Mouse (Mus musculus): ENCODE data around the gene Tbc1d8. TPM values are rescaled to one million over a fixed set of nuclear protein-coding genes. Genes with fewer than 3 reads are reported as not detected.

Gene Tbc1d8
- polyA plus RNA-seq, 1 experiment from 2014 or later = 5.3 TPM

GRCm38 (mm10) chr1:39335561-39336196 lies 142.9 kb downstream of the Tbc1d8 start:
- no peak overlapping the region for H3K4me2 ChIP-seq (ENCODE audit: low read depth, severe bottlenecking)
- 26% methylated on average over 15 of the region's 15 CpGs for WGBS
- peak; percentile 26 for DNase-seq (ENCODE audit: low spot score)

DNA sequence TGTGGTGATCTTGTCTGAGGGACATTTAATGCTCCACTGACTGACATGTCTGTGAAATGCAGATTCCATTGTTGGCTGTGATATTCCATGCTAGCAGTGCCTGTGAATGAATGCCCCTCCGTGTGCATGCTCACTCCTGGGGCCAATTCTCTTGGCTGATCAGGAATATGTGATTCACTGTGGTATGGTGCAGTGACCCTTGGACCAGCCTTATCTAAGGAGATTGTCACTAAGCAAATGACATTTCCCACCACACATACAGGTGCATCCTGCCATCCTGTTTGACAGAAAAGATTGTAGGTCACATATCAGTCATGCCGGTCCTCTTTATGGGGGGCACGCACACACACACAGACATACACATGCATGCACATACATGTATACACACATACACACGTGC lies 146.1 kb downstream of the Tbc1d8 start:
- ATAC-seq (ENCODE audit: insufficient number of reproducible peaks, low FRiP score, low TSS enrichment, low read depth) (no peak), DNase-seq (ENCODE audit: low spot score) (no peak)
- H3K27ac ChIP-seq (replicated peaks; ENCODE audit: low read depth, low read length) = no peak overlapping the region
- H3K4me1 ChIP-seq (ENCODE audit: control insufficient read depth, insufficient read depth, low read length) = no peaks in the 10 kb centered on the region
- 86% methylated on average over 4 of the region's 4 CpGs for WGBS
- H3K4me3 ChIP-seq (ENCODE audit: low read depth, low read length) = no peak overlapping the region
- H3K27me3 ChIP-seq (ENCODE audit: control insufficient read depth, insufficient read depth, low read length) = no peaks in the 10 kb centered on the region
- no peak overlapping the region for H3K9ac ChIP-seq (ENCODE audit: low read length)
- H3K36me3 ChIP-seq (ENCODE audit: control insufficient read depth, insufficient read depth, low read length) = no peaks in the 10 kb centered on the region
- no peaks in the 10 kb centered on the region for H3K9me3 ChIP-seq (ENCODE audit: control insufficient read depth, low read length)
- H3K4me2 ChIP-seq (ENCODE audit: low read depth, severe bottlenecking) = no peak overlapping the region

More at GRCm38 (mm10) chr1:39335561-39336196, 142.9 kb downstream of the Tbc1d8 start:
- no peaks in the 10 kb centered on the region for H3K36me3 ChIP-seq (ENCODE audit: control insufficient read depth, insufficient read depth, low read length)
- no peaks in the 10 kb centered on the region for H3K9me3 ChIP-seq (ENCODE audit: control insufficient read depth, low read length)
- no peak overlapping the region for H3K9ac ChIP-seq (ENCODE audit: low read length)
- no peaks in the 10 kb centered on the region for H3K4me1 ChIP-seq (ENCODE audit: control insufficient read depth, insufficient read depth, low read length)
- H3K27ac ChIP-seq (replicated peaks; ENCODE audit: low read depth, low read length) = no peak overlapping the region
- no peaks in the 10 kb centered on the region for H3K27me3 ChIP-seq (ENCODE audit: control insufficient read depth, insufficient read depth, low read length)
- no peak overlapping the region for H3K4me3 ChIP-seq (ENCODE audit: low read depth, low read length)
- no peak for ATAC-seq (ENCODE audit: insufficient number of reproducible peaks, low FRiP score, low TSS enrichment, low read depth)

DNA sequence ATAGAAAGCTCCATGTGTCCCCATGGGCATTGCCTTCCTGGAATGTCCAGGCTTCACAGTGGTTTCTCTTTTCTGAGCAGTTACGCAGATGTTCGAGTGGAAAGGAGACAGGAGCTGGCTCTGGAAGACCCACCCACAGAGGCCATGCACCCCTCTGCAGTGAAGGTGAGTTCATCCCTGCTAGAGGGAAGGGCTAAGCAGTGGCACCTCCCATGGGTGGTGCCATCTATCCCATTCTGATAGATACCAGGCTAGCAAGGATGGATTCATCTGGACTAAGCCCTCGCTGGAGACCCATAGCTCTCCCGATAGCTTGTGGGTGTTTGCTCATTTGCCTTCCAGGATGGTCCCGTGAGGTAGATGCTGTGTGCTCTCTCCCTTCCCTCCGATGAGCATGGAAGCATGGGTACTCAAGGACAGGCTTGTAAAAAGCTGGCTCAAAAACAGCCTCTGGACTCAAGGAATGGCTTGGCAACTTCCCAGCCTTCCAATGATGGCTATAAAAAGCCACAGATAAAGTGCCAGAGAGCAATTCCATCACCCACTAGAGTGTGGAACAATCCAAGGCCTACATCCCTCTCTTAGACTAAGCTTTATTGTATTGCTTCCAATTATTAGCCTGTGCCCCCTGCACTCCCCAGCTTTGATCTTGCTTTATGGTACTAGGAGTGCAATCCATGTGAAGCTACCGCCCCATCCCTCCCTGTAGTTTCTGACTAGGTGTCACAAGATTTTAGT lies 147.5 kb downstream of the Tbc1d8 start:
- H3K27ac ChIP-seq (replicated peaks; ENCODE audit: low read depth, low read length) = no peak overlapping the region
- ATAC-seq (ENCODE audit: insufficient number of reproducible peaks, low FRiP score, low TSS enrichment, low read depth) = no peak
- 73% methylated on average over 7 of the region's 7 CpGs for WGBS

DNA sequence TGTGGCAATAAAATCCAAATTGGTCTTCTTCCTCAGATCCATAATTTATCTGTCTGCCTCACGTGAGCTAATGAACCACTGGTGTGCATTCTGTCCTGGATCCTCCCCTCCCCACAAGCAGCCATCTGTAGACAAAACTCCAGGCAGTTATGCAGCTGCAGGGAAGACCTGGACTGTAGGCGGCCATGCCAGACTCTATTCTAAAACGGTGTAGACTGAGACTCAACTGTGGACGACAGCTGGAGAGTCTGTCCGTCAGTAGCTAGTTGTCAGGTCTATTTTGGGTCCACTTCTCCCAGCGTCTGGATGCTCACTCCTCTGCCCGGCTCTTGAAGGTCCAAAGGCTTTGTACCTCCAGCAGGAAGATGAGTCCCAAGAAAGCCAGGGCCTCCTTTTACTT lies 151.0 kb downstream of the Tbc1d8 start:
- WGBS = 68% methylated on average over 7 of the region's 7 CpGs
- Histone ChIP-seq H3K4me1 (ENCODE audit: control insufficient read depth, insufficient read depth, low read length) (no peaks in the 10 kb centered on the region), H3K4me3 (ENCODE audit: low read depth, low read length) (no peak overlapping the region), H3K27ac (replicated peaks; ENCODE audit: low read depth, low read length) (no peak overlapping the region), H3K36me3 (ENCODE audit: control insufficient read depth, insufficient read depth, low read length) (no peaks in the 10 kb centered on the region), H3K9ac (ENCODE audit: low read length) (no peak overlapping the region), H3K27me3 (ENCODE audit: control insufficient read depth, insufficient read depth, low read length) (no peaks in the 10 kb centered on the region), H3K9me3 (ENCODE audit: control insufficient read depth, low read length) (no peaks in the 10 kb centered on the region), H3K4me2 (ENCODE audit: low read depth, severe bottlenecking) (no peak overlapping the region)
- DNase-seq (ENCODE audit: low spot score) (no peak), ATAC-seq (ENCODE audit: insufficient number of reproducible peaks, low FRiP score, low TSS enrichment, low read depth) (no peak)

More for the DNA sequence above, 147.5 kb downstream of the Tbc1d8 start:
- Histone ChIP-seq H3K9ac (ENCODE audit: low read length) (no peak overlapping the region), H3K27me3 (ENCODE audit: control insufficient read depth, insufficient read depth, low read length) (no peaks in the 10 kb centered on the region), H3K4me3 (ENCODE audit: low read depth, low read length) (no peak overlapping the region), H3K4me1 (ENCODE audit: control insufficient read depth, insufficient read depth, low read length) (no peaks in the 10 kb centered on the region), H3K36me3 (ENCODE audit: control insufficient read depth, insufficient read depth, low read length) (no peaks in the 10 kb centered on the region), H3K9me3 (ENCODE audit: control insufficient read depth, low read length) (no peaks in the 10 kb centered on the region), H3K4me2 (ENCODE audit: low read depth, severe bottlenecking) (no peak overlapping the region)
- DNase-seq (ENCODE audit: low spot score) = no peak

- H3K9ac ChIP-seq (ENCODE audit: low read length) = no peak overlapping the region
- DNase-seq (ENCODE audit: low spot score) (no peak), ATAC-seq (ENCODE audit: insufficient number of reproducible peaks, low FRiP score, low TSS enrichment, low read depth) (no peak)
- H3K27ac ChIP-seq (replicated peaks; ENCODE audit: low read depth, low read length) = no peak overlapping the region
- no peak overlapping the region for H3K4me2 ChIP-seq (ENCODE audit: low read depth, severe bottlenecking)
- WGBS = 87% methylated on average over 6 of the region's 6 CpGs
- H3K36me3 ChIP-seq (ENCODE audit: control insufficient read depth, insufficient read depth, low read length) = no peaks in the 10 kb centered on the region
- no peaks in the 10 kb centered on the region for H3K27me3 ChIP-seq (ENCODE audit: control insufficient read depth, insufficient read depth, low read length)
- H3K4me1 ChIP-seq (ENCODE audit: control insufficient read depth, insufficient read depth, low read length) = no peaks in the 10 kb centered on the region
- H3K4me3 ChIP-seq (ENCODE audit: low read depth, low read length) = no peak overlapping the region
- no peaks in the 10 kb centered on the region for H3K9me3 ChIP-seq (ENCODE audit: control insufficient read depth, low read length)
Observed at GRCm38 (mm10) chr1:39325228-39325627, 153.3 kb downstream of the Tbc1d8 start.

DNA sequence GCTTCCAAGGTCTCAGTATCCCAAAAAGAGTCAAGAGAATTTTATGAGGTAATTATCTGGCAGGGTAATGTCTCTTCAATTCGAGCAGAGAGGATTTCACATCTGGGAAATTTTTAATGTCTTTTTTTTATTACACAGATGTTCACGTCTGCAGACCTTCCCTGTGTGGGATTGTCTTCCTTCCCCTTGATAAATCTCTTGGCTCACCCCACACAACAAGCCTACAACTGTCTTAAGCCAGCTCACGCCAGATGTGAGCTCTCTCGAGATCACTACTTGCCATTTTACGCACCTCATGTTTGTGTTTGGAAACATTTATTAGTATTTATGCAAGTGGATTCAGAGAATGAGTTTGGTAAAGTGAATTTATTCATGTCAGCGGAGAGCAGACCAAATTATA lies 156.6 kb downstream of the Tbc1d8 start:
- no peaks in the 10 kb centered on the region for H3K4me1 ChIP-seq (ENCODE audit: control insufficient read depth, insufficient read depth, low read length)
- H3K9me3 ChIP-seq (ENCODE audit: control insufficient read depth, low read length) = no peaks in the 10 kb centered on the region
- no peaks in the 10 kb centered on the region for H3K36me3 ChIP-seq (ENCODE audit: control insufficient read depth, insufficient read depth, low read length)
- H3K27me3 ChIP-seq (ENCODE audit: control insufficient read depth, insufficient read depth, low read length) = no peaks in the 10 kb centered on the region
- DNase-seq (ENCODE audit: low spot score) (no peak), ATAC-seq (ENCODE audit: insufficient number of reproducible peaks, low FRiP score, low TSS enrichment, low read depth) (no peak)
- no peak overlapping the region for H3K4me3 ChIP-seq (ENCODE audit: low read depth, low read length)
- H3K9ac ChIP-seq (ENCODE audit: low read length) = no peak overlapping the region
- WGBS = 60% methylated on average over 6 of the region's 6 CpGs
- no peak overlapping the region for H3K27ac ChIP-seq (replicated peaks; ENCODE audit: low read depth, low read length)
- no peak overlapping the region for H3K4me2 ChIP-seq (ENCODE audit: low read depth, severe bottlenecking)

Other genes starting within 250 kb of the Tbc1d8 start
- 585 and 598 TPM in 2 replicates for gene Rpl31, start 110.9 kb downstream of the Tbc1d8 start, polyA plus RNA-seq (2014; fragmentation: Nextera tagmentation; extraction: Ambion mirVana)
- 31.3 and 31.4 TPM in 2 replicates for gene Cnot11, start 56.2 kb upstream of the Tbc1d8 start, polyA plus RNA-seq (2014; fragmentation: Nextera tagmentation; extraction: Ambion mirVana)
- gene Rnf149, start 98.7 kb upstream of the Tbc1d8 start, polyA plus RNA-seq (2014; fragmentation: Nextera tagmentation; extraction: Ambion mirVana) = 26.2 and 32.4 TPM in 2 replicates
- 0.10 TPM in 1 of 2 replicates, not detected in the other for gene Creg2, start 172.7 kb upstream of the Tbc1d8 start, polyA plus RNA-seq (2014; fragmentation: Nextera tagmentation; extraction: Ambion mirVana)
- gene Rfx8, start 242.2 kb upstream of the Tbc1d8 start, polyA plus RNA-seq (2014; fragmentation: Nextera tagmentation; extraction: Ambion mirVana) = 0.30 and 0.96 TPM in 2 replicates

Measured in limb, embryonic 11.5 days (tissue).